ENCODE assay signal across 29 mouse cellular contexts in genomic region chr2:93581271-93581670, GRCm38 (mm10). TPM values are rescaled to one million over a fixed set of nuclear protein-coding genes. Genes with fewer than 3 reads are reported as not detected.
DNase-seq lines count a peak whose midpoint lies in the region; ATAC-seq and TF ChIP-seq lines count a peak whose summit lies in the region.
"Had no signal": no experiment of that assay in that cellular context is flagged by ENCODE, and none has a peak within 500 bp of the region (broad histone marks: within the 10 kb centered on the region; RNA-seq: fewer than 3 reads in every experiment).

No protein-coding gene starts in this region.

- no peaks in the 10 kb centered on the region for H3K4me1 ChIP-seq in CH12.LX (ENCODE audit: control insufficient read depth in 1 of 2, insufficient read depth in 2 of 2)
- peaks cover 51% of the 10 kb centered on the region for H3K4me1 ChIP-seq in embryonic facial prominence, embryonic 10.5 days
- H3K4me1 ChIP-seq in midbrain, embryonic 16.5 days (ENCODE audit: control insufficient read depth, insufficient read depth, low read length): no peaks in the 10 kb centered on the region
- H3K4me1 ChIP-seq: forebrain, embryonic 13.5 days; forebrain, embryonic 15.5 days had no signal

- no peaks in the 10 kb centered on the region for H3K36me3 ChIP-seq in CH12.LX (replicated peaks in 1 of 2; ENCODE audit: control insufficient read depth in 1 of 2, insufficient read depth in 1 of 2, low read length in 1 of 2)
- H3K36me3 ChIP-seq in embryonic facial prominence, embryonic 10.5 days (replicated peaks): no peaks in the 10 kb centered on the region
- no peaks in the 10 kb centered on the region for H3K36me3 ChIP-seq in midbrain, embryonic 16.5 days (ENCODE audit: control insufficient read depth, insufficient read depth, low read length)
- H3K36me3 ChIP-seq: embryonic facial prominence, embryonic 12.5 days; forebrain, embryonic 15.5 days; G1E had no signal

- no peak overlapping the region for H3K4me2 ChIP-seq in CH12.LX (ENCODE audit: insufficient read depth, low read depth, poor library complexity, severe bottlenecking)
- no peak overlapping the region for H3K4me2 ChIP-seq in midbrain, embryonic 16.5 days (ENCODE audit: low read length)
- H3K4me2 ChIP-seq: embryonic facial prominence, embryonic 12.5 days; forebrain, embryonic 13.5 days; forebrain, embryonic 15.5 days had no signal

- H3K9me3 ChIP-seq in CH12.LX (replicated peaks; ENCODE audit: low read length): no peaks in the 10 kb centered on the region
- H3K9me3 ChIP-seq in embryonic facial prominence, embryonic 10.5 days: no peaks in the 10 kb centered on the region
- no peaks in the 10 kb centered on the region for H3K9me3 ChIP-seq in midbrain, embryonic 16.5 days (replicated peaks; ENCODE audit: control insufficient read depth, low read length, poor library complexity, severe bottlenecking)
- H3K9me3 ChIP-seq: embryonic facial prominence, embryonic 12.5 days; forebrain, embryonic 13.5 days; forebrain, embryonic 15.5 days; G1E had no signal

- no peaks in the 10 kb centered on the region for H3K79me2 ChIP-seq in CH12.LX (replicated peaks; ENCODE audit: control insufficient read depth, extremely low read depth, insufficient read depth, poor library complexity, severe bottlenecking)

- DNase-seq in retina, postnatal 1 day: peak; percentile 11
- DNase-seq in retina, embryonic 14.5 days (ENCODE audit: low spot score): no peak
- DNase-seq in CH12.LX (ENCODE audit: extremely low read depth) (no peak), R1 (ENCODE audit: low read depth, low spot score) (peak; percentile 38)
- no peak for DNase-seq in embryonic facial prominence, embryonic 10.5 days (ENCODE audit: low spot score)
- no peak for DNase-seq in urinary bladder, postnatal 4 days (ENCODE audit: low spot score in 2 of 2)
- DNase-seq: adrenal gland, adult 8-10 months; adrenal gland, postnatal 14 days; adrenal gland, postnatal 36 days; B cell, adult 2 months; cerebellum, adult 11-12 months; cerebellum, adult 2 months; cerebellum, adult 9-10 months; cerebellum, postnatal 10 days; cerebellum, postnatal 36 days; embryo, embryonic 11 days; forebrain, postnatal 0 days had no signal

- H3K27me3 ChIP-seq in CH12.LX (replicated peaks): peaks cover 26% of the 10 kb centered on the region
- H3K27me3 ChIP-seq in embryonic facial prominence, embryonic 10.5 days (replicated peaks; ENCODE audit: low read depth, poor library complexity, severe bottlenecking): peaks cover 6% of the 10 kb centered on the region; the same call in 1 of the 2 replicates
- no peaks in the 10 kb centered on the region for H3K27me3 ChIP-seq in midbrain, embryonic 16.5 days (ENCODE audit: control insufficient read depth, insufficient read depth, low read depth, low read length)
- H3K27me3 ChIP-seq: embryonic facial prominence, embryonic 12.5 days; forebrain, embryonic 13.5 days; forebrain, embryonic 15.5 days had no signal

- TF ChIP-seq CTCF in CH12.LX (conservative IDR thresholded peaks at IDR 0.05 in 1 of 2, IDR thresholded peaks at IDR 0.05 in 1 of 2; ENCODE audit: low read depth in 2 of 2, low read length in 2 of 2): no peak

- in situ Hi-C loops in CH12.LX (cut with MboI; ENCODE audit: low pct_ligation_motif_present, low pct_unique_long_range_greater_than_20kb, low sequenced_read_pairs): no loop called here

- no peak for TF ChIP-seq POLR2A in CH12.LX (IDR thresholded peaks at IDR 0.05; ENCODE audit: low read depth, low read length)

- no peak for TF ChIP-seq EP300 in CH12.LX (IDR thresholded peaks at IDR 0.05; ENCODE audit: low read length)

- no peak overlapping the region for H3K9ac ChIP-seq in CH12.LX (ENCODE audit: insufficient read depth, low read depth)
- no peak overlapping the region for H3K9ac ChIP-seq in midbrain, embryonic 16.5 days (ENCODE audit: low read depth, low read length)
- H3K9ac ChIP-seq: embryonic facial prominence, embryonic 12.5 days; forebrain, embryonic 13.5 days; forebrain, embryonic 15.5 days; forebrain, postnatal 0 days had no signal

- WGBS in embryonic facial prominence, embryonic 10.5 days: 41% methylated on average over 3 of the region's 3 CpGs
- WGBS in midbrain, embryonic 16.5 days: 38% methylated on average over 3 of the region's 3 CpGs

- H3K27ac ChIP-seq in CH12.LX (ENCODE audit: insufficient read depth, low read depth): no peak overlapping the region
- 0 out of 2 replicates have a peak overlapping the region, but pooled peaks have one; percentile 44 for H3K27ac ChIP-seq in embryonic facial prominence, embryonic 10.5 days (replicated peaks)
- no peak overlapping the region for H3K27ac ChIP-seq in midbrain, embryonic 16.5 days (ENCODE audit: low read length)
- H3K27ac ChIP-seq: forebrain, embryonic 13.5 days; forebrain, embryonic 15.5 days had no signal

- dilution Hi-C loops in CH12.LX (cut with MboI; ENCODE audit: extremely low pct_ligation_motif_present, extremely low pct_unique_long_range_greater_than_20kb, low sequenced_read_pairs): no loop called here

- no peak for TF ChIP-seq RAD21 in CH12.LX (IDR thresholded peaks at IDR 0.05; ENCODE audit: low read depth, low read length)

- no peak for ATAC-seq in midbrain, embryonic 16.5 days
- ATAC-seq: activated CD4-positive, CD25-positive, alpha-beta regulatory T cell, adult 4 months; CD4-positive, CD25-positive, alpha-beta regulatory T cell, adult 4 months; forebrain, embryonic 13.5 days; forebrain, embryonic 15.5 days; forebrain, postnatal 0 days; Patski had no signal

- H3K4me3 ChIP-seq in CH12.LX (replicated peaks in 1 of 3; ENCODE audit: low read depth in 2 of 3, low read length in 2 of 3, poor library complexity in 1 of 3): no peak overlapping the region
- H3K4me3 ChIP-seq in embryonic facial prominence, embryonic 10.5 days: no peak overlapping the region
- H3K4me3 ChIP-seq in midbrain, embryonic 16.5 days (ENCODE audit: low read depth, low read length): no peak overlapping the region
- H3K4me3 ChIP-seq: embryonic facial prominence, embryonic 12.5 days; forebrain, embryonic 13.5 days; forebrain, embryonic 15.5 days had no signal

TF ChIP-seq in CH12.LX, 34 proteins besides CTCF, POLR2A, EP300 and RAD21:
- TF ChIP-seq ELF1 (IDR thresholded peaks at IDR 0.05; ENCODE audit: low read depth, low read length): peak; percentile 52; the same call in 1 of the 2 replicates
- TF ChIP-seq TCF12 (IDR thresholded peaks at IDR 0.05; ENCODE audit: low read depth, low read length): no peak

RNA-seq across cellular contexts. Expression of gene Gm10803, which starts 20.9 kb away (rescaled TPM):
- total RNA-seq in CH12.LX (2012; rRNA removed) (not detected in 2 replicates), CH12.LX (2014; rRNA removed) (not detected in 2 replicates)
- not detected in 2 replicates for polyA plus RNA-seq in CH12.LX (2012; ENCODE audit: insufficient read length, low read depth)
- not detected in 2 replicates for polyA plus RNA-seq in embryonic facial prominence, embryonic 10.5 days (2016; fragmentation: Nextera tagmentation; extraction: Ambion mirVana)
- polyA plus RNA-seq in midbrain, embryonic 16.5 days (2015; fragmentation: Nextera tagmentation; extraction: Ambion mirVana): not detected in 2 replicates
- total RNA-seq: adrenal gland, adult 18-20 months; adrenal gland, adult 8-10 months; adrenal gland, postnatal 14 days; adrenal gland, postnatal 36 days; common myeloid progenitor, adult 5-6 weeks; forebrain, postnatal 0 days; G1E had no signal
- polyA plus RNA-seq: activated CD4-positive, CD25-positive, alpha-beta regulatory T cell, adult 4 months; CD4-positive, CD25-positive, alpha-beta regulatory T cell, adult 4 months; cerebellum, adult 2 months; embryonic facial prominence, embryonic 12.5 days; embryonic facial prominence, embryonic 14.5 days; forebrain, embryonic 11.5 days; forebrain, embryonic 13.5 days; forebrain, embryonic 15.5 days; forebrain, postnatal 0 days; G1E; Patski had no signal

Comparison
In these comparisons a context has a peak if more than half of its experiments do, and no peak if none do; other contexts are left out.
1. DNase-seq: peak in retina, postnatal 1 day (single experiment) and R1 (single experiment); none in retina, embryonic 14.5 days (single experiment), CH12.LX (single experiment), embryonic facial prominence, embryonic 10.5 days (single experiment) and urinary bladder, postnatal 4 days (0 of 2).